Mouse (Mus musculus): ENCODE results near the gene Gm614.
A peak's percentile ranks its signal among the peaks of the same experiment; 100 is the strongest.

Gm614 gene

GRCm38 (mm10) chrX:101263892-101264291, at the start of gene Gm614:
Gene Gm614, minus strand, starts transcription at chrX:101263992.
- DNase-seq = no peak

GRCm38 (mm10) chrX:101309299-101309698, 45.5 kb upstream of the Gm614 start:
- DNase-seq = no peak

- no peak for DNase-seq
These were observed 40.9 kb upstream of the Gm614 start for GRCm38 (mm10) chrX:101304646-101305045.

- DNase-seq = no peak
These were observed 37.9 kb upstream of the Gm614 start for GRCm38 (mm10) chrX:101301654-101302053.

GRCm38 (mm10) chrX:101300427-101301030, 36.7 kb upstream of the Gm614 start:
- no peak for DNase-seq

- no peak for DNase-seq
These were observed 36.0 kb upstream of the Gm614 start for GRCm38 (mm10) chrX:101299473-101300426.

GRCm38 (mm10) chrX:101299055-101299454, 35.3 kb upstream of the Gm614 start, which contains the start of gene Nlgn3:
Gene Nlgn3, plus strand, starts transcription at chrX:101299168.
- peak; percentile 21 for DNase-seq

GRCm38 (mm10) chrX:101290111-101290510, 26.3 kb upstream of the Gm614 start:
- no peak for DNase-seq

- DNase-seq = no peak
These were observed 25.2 kb upstream of the Gm614 start for GRCm38 (mm10) chrX:101289037-101289436.

- no peak for DNase-seq
These were observed 24.6 kb upstream of the Gm614 start for GRCm38 (mm10) chrX:101288432-101288831.

- no peak for DNase-seq
These were observed 23.8 kb upstream of the Gm614 start for GRCm38 (mm10) chrX:101287543-101287942.

- no peak for DNase-seq
These were observed 22.3 kb upstream of the Gm614 start for GRCm38 (mm10) chrX:101285953-101286670.

- peak; percentile 83 for DNase-seq
These were observed 21.7 kb upstream of the Gm614 start for GRCm38 (mm10) chrX:101285534-101285933.

GRCm38 (mm10) chrX:101282813-101283212, 19.0 kb upstream of the Gm614 start:
- no peak for DNase-seq

- DNase-seq = peak; percentile 89
These were observed 10.3 kb upstream of the Gm614 start, which contains the start of gene Med12 for GRCm38 (mm10) chrX:101273875-101274738. Gene Med12, plus strand, starts transcription at chrX:101274030.

GRCm38 (mm10) chrX:101273410-101273809, 9.6 kb upstream of the Gm614 start:
- peak; percentile 35 for DNase-seq

- no peak for DNase-seq
These were observed 4.9 kb upstream of the Gm614 start, which contains the start of gene Gm20489 for GRCm38 (mm10) chrX:101268755-101269124. Gene Gm20489, minus strand, starts transcription at chrX:101269023.

- DNase-seq = no peak
These were observed 4.4 kb upstream of the Gm614 start, which contains the start of gene Il2rg for GRCm38 (mm10) chrX:101268025-101268754. Gene Il2rg, minus strand, starts transcription at chrX:101268255.

- DNase-seq = no peak
These were observed 2.8 kb upstream of the Gm614 start for GRCm38 (mm10) chrX:101266631-101267030.

GRCm38 (mm10) chrX:101260441-101261325, 3.1 kb downstream of the Gm614 start:
- DNase-seq = peak; percentile 77
